Mouse (Mus musculus) embryo, embryonic 9.5 days (tissue): ENCODE results near the gene Enoph1.

Experiments used
- DNase-seq: peaks from one replicate; pipeline ENCODE4 v3.0.0-alpha.2; 2017; ENCODE audit errors: extremely low spot score

Gene Enoph1

DNA sequence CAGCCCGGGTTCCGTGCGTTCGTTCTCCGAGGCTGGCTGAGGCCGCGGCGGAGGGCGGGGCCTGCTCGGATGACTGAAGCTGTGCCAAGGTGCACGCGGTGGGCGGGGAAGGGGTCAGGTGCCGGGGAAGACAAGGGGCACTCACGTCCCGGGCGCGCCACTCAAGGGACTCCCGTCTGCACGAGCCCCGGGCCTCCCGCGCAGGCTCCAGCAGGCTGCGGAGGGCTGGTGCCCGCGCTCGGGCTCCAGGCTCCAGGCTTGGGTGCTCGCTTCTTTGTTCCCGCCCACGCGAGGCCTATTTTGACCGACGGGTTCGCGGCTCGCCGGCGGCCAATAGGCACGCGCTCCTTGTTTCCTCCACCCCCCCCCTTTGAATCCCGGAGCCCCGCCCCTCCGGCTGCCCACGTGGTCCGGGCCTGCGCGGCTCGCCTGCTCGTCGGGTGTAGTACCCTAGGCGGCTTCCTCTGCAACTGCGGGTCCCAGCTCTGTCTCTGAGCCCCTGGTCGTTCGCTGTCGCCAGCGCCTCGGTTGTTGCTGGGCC, at the start of gene Enoph1, which contains the start of gene Hnrnpdl:
Gene Enoph1, plus strand, starts transcription at position 384 of the 541 bp plus-strand sequence.
Gene Hnrnpdl, minus strand, starts transcription at position 63 of the 541 bp plus-strand sequence.
- peak; percentile 98 for DNase-seq

DNA sequence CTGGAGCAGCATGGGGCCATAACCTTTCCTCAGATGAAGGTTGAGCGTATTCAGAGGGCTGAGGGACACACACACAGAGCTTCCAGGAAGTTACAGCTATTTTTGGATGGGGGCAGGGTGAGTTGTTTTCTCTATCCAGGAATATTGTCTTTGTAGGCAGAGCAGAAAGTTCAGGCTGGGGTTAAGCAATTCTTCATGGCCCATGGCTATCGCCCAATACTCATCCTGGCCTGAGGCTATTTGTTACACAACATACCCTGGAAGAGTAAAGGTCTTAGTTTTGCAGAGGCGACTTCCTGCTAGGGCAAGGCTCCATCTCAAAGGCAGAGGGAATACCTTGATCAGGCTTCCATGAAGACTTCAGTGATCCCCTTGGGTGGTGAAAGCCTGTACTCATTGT, 45.6 kb upstream of the Enoph1 start:
- no peak for DNase-seq

DNA sequence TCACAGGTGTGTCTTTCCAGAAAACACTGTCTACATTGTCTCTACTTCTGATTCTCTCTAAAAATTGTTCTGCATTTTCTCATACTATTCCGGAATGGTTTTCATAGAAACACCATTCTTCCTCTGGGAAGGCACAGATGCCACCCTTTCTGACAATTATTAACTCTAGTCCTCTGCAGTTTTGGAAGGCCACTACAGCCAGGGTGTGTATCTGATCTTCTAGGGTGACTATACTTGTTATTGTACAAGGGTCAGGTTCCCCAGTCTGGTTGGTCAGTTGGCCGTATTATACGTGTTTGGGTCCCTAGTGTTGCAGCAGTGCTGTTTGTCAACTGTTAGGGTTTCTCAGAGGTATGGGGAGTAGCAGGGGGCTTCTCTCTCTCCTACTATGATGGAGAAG, 45.1 kb upstream of the Enoph1 start:
- DNase-seq: no peak

DNA sequence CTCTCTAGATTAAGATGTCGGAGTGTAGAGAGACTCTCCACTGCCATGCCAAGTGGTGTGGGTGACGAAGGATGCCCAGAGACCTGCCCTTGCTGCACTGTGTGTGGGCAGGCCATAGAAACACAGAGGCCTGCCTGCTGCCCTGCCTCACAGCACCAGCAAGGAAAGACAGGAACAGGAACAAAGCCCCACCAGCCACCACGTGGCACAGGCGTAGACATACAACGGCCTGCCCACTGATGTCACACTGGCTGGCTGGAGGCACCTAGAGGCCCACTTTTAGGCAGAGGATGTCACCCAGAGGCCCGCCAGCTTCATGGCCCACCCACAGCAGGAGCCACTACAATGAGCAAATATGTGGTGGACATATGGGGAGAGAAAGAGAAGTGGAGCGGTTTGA, 39.7 kb upstream of the Enoph1 start:
- DNase-seq: no peak

DNA sequence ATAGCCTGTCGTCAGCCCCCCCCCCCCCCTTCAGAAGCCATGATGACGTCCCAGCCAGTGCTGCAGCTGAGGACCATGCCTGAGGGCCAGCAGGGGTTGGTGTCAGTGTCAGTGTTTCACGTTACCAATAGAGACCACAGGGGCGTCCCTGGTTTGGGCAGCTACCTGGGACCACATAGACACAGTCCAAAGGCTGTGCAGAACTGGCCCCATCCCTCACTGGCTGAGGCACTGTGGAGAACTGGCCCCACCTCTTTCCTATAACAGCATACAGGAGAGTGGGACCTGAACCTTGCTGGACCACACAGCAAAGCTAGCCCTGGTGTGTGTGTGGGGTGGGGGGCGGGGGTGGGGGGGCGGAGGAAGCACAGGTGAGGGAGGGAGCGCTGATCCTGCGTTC, 39.3 kb upstream of the Enoph1 start:
- DNase-seq: no peak

DNA sequence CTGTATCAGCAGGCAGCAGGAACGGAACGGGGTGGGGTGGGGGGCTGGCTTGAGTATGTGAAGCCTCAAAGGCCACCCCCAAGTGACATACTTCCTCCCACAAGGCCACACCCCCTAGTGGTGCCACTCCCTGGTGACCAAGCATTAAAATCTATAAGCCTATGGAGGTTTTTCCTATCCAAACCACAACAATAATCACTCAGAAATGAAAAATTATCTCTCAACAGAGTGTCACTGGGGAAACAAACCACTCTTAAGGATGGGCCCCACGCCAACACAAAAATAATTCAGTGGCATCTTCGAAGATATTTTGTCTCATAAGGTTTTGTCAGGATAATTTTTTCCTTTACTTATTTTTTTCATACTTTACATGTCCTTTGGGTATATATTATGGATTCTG, 35.9 kb upstream of the Enoph1 start:
- no peak for DNase-seq

DNA sequence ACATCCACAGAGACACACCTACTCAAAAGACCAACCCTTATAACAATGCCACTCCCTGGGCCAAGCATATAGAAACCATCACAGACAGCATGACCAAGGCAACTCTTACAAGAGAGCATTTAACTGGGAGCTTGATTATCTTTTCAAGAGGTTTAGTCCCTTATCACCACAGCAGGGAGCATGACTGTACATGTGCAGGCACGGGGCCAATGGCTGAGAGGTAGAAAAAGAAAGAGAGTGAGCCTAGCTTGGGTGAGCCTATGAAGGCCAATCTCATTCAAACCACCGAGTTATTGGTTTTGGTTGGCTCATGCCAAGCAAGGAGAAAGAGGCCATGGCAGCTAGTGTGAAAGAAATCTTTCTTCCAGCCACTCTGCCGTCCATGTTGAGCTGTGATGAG, 34.4 kb upstream of the Enoph1 start:
- no peak for DNase-seq

DNA sequence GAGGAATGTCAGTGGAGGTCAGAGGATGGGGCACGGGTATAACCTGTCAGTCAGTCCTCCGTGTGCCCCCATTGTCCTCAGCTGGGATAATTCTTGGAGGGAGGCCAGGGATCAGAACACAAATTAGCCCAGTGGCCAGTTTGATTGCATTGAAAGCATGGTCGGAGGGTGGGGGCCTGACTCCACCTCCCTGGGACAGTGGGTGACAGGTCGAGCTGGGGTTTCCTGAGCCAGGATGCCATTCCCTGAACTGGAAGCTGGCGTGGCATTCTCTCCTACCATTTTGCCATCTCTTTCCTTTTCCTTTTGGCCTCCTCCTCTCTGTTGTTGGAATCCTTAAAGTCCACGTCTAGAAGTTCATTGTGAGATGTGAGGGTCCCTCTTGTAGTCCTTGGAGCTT, 33.9 kb upstream of the Enoph1 start:
- no peak for DNase-seq

DNA sequence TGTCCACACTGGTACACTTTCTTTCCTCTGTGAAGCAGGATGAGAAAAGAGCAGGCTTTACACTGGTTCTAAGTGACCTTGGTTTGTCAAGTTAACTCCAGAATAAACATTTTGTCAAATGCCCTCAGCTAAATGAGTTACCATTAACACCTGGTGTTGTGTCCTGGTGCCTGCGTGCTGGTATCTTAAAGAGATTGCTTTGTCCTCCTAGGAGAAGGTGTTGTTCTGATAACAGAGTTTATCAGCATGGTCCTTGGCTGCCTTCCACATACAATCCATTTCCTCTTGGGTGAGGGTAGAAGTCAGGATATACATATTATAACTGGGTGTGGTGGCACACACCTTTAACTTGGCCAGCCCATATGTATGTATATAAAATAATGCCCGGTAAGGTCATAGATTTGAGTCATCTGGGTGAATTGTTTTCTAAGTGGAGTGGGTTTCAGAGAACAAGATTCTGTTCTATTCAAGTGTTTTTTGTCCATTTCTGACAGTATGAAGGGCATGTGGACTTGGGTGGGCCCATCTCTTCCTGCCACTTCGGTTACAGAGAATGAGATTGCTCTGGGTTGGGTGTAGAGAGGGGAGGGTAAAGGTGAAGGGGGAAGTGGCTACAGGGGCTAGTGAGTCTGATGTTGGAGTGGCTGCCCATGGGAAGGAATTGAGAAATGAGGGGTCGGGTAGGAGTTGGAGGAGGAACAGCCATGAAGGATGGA, 33.3 kb upstream of the Enoph1 start:
- no peak for DNase-seq

DNA sequence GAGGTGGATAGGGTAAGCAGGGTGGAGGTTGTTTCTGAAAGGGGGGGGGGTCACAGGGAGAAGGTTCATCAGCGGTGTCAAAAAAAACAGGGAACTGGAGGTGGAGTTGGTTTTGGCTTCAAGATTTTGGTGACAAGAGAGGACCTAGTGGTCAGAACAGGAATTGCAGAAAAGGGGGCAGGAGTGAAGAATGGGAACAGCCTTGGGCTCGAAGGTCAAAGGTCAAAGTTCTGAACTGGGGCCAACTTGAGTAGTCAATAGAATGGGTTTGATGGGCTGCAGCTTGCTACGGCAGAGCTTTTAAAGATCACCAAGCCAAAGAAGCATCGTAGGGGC, 32.8 kb upstream of the Enoph1 start:
- DNase-seq: peak; percentile 15

DNA sequence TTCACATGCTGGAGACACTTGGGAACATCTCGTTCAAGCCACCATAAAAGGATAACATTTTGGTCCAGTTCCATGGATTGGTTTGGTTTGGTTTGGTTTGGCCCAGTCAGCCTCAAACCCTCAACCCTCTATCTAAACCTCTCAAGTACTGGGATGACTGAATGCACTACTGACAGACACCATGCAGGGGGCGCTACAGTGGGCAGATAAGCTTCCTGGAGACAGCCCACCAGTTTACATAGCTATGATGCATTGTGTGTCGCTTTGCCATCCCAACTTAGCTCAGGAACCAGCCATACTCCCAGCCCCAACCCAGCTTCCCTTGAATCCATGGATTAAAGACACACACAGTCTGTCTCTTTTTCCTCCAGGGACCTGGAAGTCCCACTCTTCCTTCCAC, 31.3 kb upstream of the Enoph1 start:
- no peak for DNase-seq

DNA sequence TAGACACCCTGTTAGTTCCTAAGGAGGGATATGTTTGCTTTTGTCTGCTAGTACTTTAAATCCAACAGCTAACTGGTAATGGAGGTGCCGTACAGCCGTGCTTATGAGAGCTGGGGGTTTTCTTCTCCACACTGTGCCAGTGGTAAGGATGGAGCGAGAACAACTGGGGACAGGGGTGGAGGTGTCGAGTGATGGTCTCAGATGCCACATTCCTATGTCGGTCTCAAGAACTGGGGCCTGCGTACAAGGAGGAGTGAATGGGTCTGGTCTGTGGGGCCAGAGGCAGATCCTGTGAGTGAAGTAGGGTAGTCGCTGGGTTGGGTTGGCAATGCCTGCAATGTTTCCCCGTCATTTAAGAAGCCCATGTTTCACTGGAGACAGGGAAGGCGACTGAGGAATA, 27.2 kb upstream of the Enoph1 start:
- DNase-seq: no peak

DNA sequence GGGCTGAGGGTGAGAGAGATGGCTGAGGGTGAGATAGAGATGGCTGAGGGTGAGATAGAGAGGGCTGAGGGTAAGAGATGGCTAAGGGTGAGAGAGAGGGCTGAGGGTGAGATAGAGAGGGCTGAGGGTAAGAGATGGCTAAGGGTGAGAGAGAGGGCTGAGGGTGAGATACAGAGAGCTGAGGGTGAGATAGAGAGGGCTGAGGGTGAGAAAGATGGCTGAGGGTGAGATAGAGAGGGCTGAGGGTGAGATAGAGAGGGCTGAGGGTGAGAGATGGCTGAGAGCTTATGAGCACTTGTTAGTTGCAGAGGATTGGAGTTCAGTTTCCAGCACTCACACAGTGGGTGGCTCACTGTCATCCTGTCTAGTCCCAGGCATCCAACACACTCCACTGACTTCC, 19.7 kb upstream of the Enoph1 start:
- no peak for DNase-seq

DNA sequence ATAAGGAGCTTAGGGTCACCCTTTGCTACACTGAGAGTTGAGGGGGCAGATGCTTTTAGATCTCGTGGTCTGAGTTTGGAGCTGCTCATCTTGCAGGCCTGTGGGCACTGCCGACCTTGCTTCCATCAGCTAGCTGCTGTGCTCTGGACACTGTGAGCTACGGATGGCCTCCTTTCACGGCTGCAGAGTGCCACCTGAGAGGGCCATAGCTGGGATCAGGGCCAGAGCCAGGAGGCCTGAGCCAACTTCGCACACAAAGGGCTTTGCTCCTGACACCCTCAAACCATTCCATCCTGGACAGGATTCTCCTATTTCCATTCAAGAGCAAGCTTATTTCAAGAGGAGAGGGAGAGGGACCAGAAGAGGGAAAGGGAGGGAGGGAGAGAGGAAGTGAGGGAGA, 15.4 kb upstream of the Enoph1 start:
- no peak for DNase-seq

DNA sequence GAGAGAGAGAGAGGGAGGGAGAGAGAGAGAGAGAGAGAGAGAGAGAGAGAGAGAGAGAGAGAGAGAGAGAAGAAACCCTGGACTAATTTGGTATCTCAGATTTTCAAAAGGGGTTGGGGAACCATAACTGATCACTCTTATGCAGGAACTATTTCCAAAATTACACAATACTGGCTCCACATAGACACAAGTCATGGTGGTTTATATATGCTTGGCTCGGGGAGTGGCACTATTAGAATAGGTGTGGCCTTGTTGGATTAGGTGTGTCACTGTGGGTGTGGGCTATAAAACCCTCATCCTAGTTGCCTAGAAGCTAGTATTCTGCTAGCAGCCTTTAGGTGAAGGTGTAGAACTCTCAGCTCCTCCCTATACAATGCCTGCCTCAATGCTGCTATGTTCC, 14.9 kb upstream of the Enoph1 start:
- no peak for DNase-seq

DNA sequence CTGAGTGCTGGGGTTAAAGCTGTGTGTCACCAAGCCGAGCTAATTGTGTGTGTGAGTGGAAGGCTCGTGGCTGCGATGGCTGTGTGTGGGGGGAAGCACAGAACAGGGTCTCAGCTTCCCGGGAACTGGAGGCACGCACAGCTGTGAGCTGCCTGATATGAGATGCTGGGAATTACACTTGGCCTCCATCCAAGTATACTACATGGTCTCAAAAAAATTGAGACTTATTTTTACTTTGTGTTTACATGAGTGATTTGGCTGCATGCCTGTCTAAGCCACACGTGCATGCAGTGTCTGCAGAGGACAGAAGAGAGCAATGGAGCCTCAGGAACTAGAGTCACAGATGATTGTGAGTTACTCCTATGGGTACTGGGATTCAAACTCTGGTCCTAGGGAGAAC, 9.7 kb upstream of the Enoph1 start:
- DNase-seq: no peak

DNA sequence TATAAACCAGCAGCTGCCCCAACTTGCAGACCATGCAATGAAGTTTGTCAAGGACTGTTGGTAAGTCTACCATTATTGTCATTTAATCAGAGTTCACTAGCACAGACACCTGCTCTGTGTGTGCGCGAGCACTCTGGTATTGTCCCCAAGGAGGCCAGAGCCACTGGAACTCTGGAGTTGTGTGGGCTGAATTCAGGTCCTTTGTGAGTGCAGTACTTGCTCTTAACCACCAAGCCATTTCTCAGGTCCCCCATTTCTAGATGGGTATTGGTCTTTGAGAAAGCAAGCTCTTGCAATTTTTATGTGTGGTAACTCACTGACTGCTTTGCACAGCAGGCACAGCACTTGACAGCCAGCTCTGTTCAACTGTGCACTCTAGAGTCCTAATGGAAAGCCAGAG, 7.7 kb upstream of the Enoph1 start:
- DNase-seq: no peak

DNA sequence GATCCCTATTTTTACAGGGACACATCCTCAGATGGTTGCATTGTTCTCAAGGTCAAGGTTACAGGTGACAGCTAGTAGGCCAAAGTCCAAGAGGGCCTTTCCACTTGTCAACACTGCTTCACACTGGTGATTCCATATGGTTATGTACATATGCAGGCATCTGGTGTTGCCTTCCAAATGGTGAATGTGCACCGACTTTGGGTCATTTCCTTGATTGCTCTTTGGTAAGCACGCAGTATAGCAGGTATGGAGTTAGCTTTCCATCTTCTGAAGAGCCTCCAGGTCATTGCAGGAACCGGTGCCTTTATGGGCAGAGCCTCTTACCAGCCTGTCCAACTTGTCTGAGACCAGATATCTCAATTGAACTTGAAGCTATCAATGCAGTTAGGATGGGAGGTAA, 7.1 kb upstream of the Enoph1 start:
- DNase-seq: no peak

DNA sequence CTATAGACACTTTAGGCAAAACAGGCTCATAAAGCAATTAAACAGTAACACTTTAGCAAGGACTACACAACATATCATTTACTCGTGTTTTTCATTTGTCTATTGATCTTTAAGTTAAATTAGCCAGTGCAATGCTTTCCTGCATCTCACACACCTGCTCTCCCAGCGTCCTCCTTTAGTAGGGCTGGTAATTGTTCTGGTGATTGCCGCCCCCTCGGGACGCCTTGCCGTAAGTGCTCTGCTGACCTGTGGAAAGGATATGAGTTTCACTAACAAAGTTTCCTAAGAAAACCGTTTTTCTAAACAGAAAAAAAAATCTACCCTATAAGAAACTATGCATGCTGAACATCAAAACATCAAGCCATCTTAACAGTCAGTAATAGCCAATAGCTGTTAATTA, 3.8 kb upstream of the Enoph1 start:
- no peak for DNase-seq

DNA sequence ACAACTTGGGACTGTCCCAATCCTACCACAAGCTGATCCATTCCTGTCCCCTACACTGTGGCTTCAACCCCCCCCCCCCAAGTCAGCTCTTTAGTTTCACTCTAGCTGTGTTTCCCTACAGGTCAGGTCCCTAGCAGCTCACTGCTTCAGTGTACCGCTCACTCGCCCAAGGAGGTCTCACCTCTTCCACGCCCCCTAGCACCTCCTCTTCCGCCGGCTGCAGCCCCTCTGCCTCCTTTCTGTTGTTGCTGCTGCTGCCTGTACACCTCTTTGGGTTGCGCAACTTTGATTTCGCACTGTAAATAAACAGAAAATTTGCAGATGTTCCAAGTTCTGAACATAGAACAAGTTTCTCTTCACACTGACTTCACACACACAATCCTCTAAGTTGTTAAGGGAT, 3.1 kb upstream of the Enoph1 start:
- DNase-seq: no peak

DNA sequence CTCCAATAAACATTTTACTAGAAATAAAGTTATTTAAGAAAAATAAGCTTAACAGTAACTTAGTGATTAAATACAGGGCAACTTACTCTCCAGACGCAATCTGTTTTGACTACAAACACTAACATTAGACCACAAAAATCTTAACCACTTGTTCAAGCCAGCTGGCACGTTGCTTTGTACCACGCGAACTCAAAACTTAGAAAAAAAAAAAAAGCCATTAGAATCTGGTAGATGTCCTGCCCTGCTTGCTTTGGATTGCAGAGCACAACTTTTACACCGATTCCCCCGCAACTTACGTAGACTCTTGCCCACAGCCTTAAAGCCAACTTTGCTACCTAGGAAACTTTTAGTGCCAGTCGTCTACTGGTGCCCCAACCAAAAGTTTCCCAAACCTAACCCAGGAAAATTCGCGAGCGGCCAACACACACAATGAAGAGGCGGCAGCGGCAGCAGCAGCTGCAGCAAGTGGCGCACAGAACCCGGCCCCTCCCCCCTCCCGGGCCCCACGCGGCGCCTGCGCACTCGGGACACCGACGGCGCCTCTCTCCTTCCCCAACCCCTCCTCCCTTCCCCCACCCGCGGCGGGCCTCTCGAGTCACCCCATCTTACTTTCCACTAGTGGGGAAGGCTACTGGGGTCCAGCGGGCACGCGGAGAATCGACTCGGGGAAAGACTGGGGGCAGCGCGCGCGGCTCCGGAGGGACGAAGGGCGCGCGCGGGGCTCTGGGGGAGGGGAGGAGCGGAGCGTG, 1.6 kb upstream of the Enoph1 start:
- peak; percentile 89 for DNase-seq

DNA sequence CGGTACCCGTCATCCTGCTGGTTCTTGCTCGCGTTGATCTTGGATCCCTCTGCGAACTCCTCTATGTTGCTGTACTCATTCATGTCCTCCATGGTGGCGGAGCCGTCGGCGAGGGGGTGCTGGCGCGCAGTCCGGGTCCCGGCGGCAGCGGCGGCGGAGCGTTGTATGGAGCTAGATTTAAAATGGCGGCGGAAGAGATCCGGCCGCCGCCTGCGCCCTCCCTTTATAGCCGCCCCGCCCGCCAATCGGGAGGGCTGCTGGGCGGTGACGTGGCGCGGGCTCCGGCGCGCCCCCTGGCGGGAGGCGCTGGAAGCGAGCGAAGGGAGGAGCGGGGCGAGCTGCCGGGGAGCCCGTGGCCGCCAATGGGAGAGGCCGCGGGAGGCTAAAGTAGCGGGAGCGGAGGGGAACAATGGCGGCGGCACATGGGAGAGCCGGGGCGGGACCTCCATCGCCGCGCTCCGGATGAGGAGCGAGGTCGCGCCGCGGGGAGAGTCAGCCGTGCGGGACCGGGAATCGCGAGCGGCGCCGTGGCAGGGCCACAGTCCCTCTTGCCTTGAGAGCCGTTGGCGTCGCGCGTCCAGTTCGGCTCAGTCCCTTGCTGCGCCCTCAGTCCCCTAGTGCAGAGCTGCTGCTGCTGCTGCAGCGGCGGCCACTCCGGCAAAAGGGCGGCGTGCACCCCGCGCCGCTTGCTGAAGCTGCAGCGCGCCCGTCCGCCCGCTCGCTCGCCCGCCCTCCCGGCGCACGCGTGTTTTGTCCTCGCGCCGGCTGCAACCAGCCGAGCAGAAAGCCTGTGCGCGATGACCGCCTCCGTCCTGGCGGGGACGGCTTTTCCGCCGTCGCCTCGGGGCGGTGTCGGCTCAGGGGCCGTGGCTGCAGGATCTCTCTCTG, 827 bp upstream of the Enoph1 start:
- peak; percentile 98 for DNase-seq
